Mouse (Mus musculus) neural tube, embryonic 11.5 days (tissue): Measurements from ENCODE around the gene Unc13a. TPM values are rescaled to one million over a fixed set of nuclear protein-coding genes. Genes with fewer than 3 reads are reported as not detected.

Experiments used
- ATAC-seq: fragments of 200-750 bp; cut with Nextera tagmentation; 2 replicates; pipeline ENCODE4 v1.8.0; 2017; ENCODE audit warnings: moderate number of reproducible peaks, mild to moderate bottlenecking, moderate TSS enrichment, moderate library complexity; ENCODE audit not compliant: insufficient read depth, low FRiP score, low TSS enrichment
- DNase-seq: peaks from one replicate; pipeline ENCODE4 v3.0.0-alpha.2; 2015; ENCODE audit warnings: low spot score
- H3K27ac ChIP-seq: fragments of 300-500 bp; sonication (generic); 2 replicates; pipeline ENCODE4 v1.5.1; 2014; ENCODE audit warnings: low read depth, mild to moderate bottlenecking, low read length
- H3K27me3 ChIP-seq: fragments of 300-500 bp; sonication (generic); 2 replicates; pipeline ENCODE4 v1.6.1; 2014; ENCODE audit warnings: mild to moderate bottlenecking, low read length, mixed read lengths; ENCODE audit not compliant: control insufficient read depth, insufficient read depth
- H3K36me3 ChIP-seq: fragments of 300-500 bp; sonication (generic); 2 replicates; pipeline ENCODE4 v1.6.1; 2014; ENCODE audit warnings: mild to moderate bottlenecking, low read length, moderate library complexity, mixed read lengths; ENCODE audit not compliant: control insufficient read depth, insufficient read depth
- H3K4me1 ChIP-seq: fragments of 300-500 bp; sonication (generic); 2 replicates; pipeline ENCODE4 v1.6.1; 2014; ENCODE audit warnings: low read length, mixed read lengths; ENCODE audit not compliant: control insufficient read depth, insufficient read depth
- H3K4me2 ChIP-seq: fragments of 300-500 bp; sonication (generic); 2 replicates; pipeline ENCODE4 v1.6.1; 2014; ENCODE audit warnings: low read depth, mild to moderate bottlenecking, moderate library complexity
- H3K4me3 ChIP-seq: fragments of 300-500 bp; sonication (generic); 2 replicates; pipeline ENCODE4 v1.5.1; 2014; ENCODE audit warnings: low read depth, low read length
- H3K9ac ChIP-seq: fragments of 300-500 bp; sonication (generic); 2 replicates; pipeline ENCODE4 v1.6.1; 2014; ENCODE audit warnings: mild to moderate bottlenecking, low read length
- H3K9me3 ChIP-seq: fragments of 300-500 bp; sonication (generic); 2 replicates; pipeline ENCODE4 v1.6.1; 2016; ENCODE audit warnings: low read length; ENCODE audit not compliant: control insufficient read depth
- WGBS: fragments of 180-500 bp; shearing (Covaris S2); extraction: QIAGEN DNeasy Blood & Tissue Kit; methylation state at CpG from one replicate; pipeline ENCODE4 v1.1.7; 2014; 5-methylcytosine and 5-hydroxymethylcytosine counted together
- polyA plus RNA-seq: library from polyadenylated mRNA; unstranded; fragments of >200 nt; fragmentation: Nextera tagmentation; extraction: Ambion mirVana; gene quantifications from 2 replicates; pipeline ENCODE4 v1.2.1, GENCODE M21; 2014

Gene Unc13a
- polyA plus RNA-seq, 1 experiment from 2014 or later, result 7.7 TPM

DNA sequence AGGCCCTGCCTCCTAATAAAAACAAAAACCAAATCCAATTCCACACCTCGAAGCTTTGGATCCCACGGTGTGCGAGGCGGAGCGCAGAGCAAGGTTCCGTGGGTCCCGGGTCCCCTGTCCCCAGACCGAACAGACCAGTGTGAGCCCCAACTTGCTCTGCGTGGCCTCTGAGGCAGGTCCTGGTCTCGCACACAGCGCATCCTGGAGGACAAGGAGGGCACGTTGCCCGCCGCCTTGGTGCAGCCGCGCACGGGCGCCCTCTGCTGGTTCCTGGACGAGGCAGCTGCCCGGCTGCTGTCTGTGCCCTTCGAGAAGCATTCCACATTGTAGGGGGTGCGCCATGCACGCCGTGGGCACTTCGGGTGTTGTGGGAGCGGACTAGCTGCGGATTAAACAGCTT is 75.7 kb downstream of the Unc13a start:
- H3K9ac ChIP-seq, result no peak overlapping the region
- H3K27me3 ChIP-seq, result no peaks in the 10 kb centered on the region
- 10% methylated on average over 27 of the region's 27 CpGs for WGBS
- H3K4me3 ChIP-seq, result no peak overlapping the region
- peaks cover 9% of the 10 kb centered on the region for H3K4me1 ChIP-seq
- H3K36me3 ChIP-seq, result no peaks in the 10 kb centered on the region
- DNase-seq, result peak; percentile 88
- no peaks in the 10 kb centered on the region for H3K9me3 ChIP-seq
- H3K27ac ChIP-seq, result no peak overlapping the region
- ATAC-seq, result peak; percentile 18; the same call in 1 of the 2 replicates
- H3K4me2 ChIP-seq, result no peak overlapping the region

DNA sequence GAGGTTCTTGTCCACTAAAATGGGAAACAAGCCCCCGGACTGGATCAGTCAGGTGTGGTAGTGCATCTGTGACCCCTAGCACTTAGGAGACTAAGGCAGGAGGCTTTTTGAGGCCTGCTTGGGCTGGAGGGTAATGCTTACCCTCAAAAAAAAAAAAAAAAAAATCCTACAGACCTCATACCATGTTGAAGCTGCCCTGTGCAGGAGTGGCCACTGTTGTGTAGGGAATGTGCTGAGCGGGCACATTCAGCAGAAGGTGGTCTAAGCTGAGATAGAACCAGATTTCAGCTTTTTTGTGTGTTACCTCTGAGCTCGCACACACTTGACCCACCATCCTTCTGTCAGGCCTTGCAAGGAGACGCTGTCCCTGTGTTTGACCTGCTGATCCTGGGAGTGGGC is 77.2 kb downstream of the Unc13a start:
- no peaks in the 10 kb centered on the region for H3K27me3 ChIP-seq

DNA sequence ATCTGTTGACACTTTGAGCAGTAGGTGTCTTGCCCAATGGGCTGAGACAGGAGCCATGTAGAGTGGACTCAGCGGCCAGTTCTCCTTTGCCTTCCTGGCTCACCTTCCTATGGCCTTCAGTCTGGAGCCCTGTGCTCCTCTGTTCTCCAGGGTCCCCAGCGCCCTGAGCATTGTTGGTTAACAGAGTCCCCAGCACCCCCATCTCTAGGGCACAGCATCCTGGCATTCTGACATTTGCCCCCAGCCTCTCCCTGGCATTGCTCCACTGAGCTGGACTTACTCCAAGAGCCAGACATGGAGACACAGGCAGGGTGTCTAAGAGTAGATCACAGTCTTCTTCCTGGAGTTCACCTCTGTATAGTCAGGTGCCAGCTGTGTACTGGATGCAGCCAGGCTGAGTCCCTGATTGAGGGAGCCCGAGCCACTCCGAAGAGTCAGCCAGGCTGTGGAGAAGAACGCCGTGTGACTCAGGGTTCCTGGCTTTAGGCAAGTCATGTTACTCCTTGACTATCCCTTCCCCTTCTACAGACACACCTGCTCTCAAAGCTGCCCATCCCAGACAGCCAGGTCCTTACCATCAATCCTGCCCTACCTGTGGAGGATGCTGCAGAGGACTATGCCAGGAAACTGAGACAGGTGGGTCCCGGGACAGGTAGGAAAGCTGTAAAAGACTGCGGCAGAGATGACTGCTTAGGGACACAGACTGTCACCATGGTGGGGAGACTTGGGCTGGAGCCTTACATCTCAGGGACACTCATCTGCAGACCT is 77.8 kb downstream of the Unc13a start:
- Histone ChIP-seq H3K4me2 (0 out of 2 replicates have a peak overlapping the region, but pooled peaks have one; percentile 2), H3K4me3 (no peak overlapping the region; the same call in 1 of the 2 replicates), H3K9ac (no peak overlapping the region), H3K4me1 (peaks cover 9% of the 10 kb centered on the region), H3K27ac (no peak overlapping the region), H3K36me3 (no peaks in the 10 kb centered on the region), H3K9me3 (no peaks in the 10 kb centered on the region), H3K27me3 (no peaks in the 10 kb centered on the region)
- 91% methylated on average over 8 of the region's 8 CpGs for WGBS
- ATAC-seq (no peak), DNase-seq (no peak)

More for the DNA sequence above, 77.2 kb downstream of the Unc13a start:
- Histone ChIP-seq H3K4me2 (no peak overlapping the region), H3K4me3 (no peak overlapping the region), H3K9ac (no peak overlapping the region), H3K4me1 (peaks cover 9% of the 10 kb centered on the region), H3K36me3 (no peaks in the 10 kb centered on the region), H3K9me3 (no peaks in the 10 kb centered on the region), H3K27ac (no peak overlapping the region)
- 92% methylated on average over 4 of the region's 4 CpGs for WGBS
- DNase-seq (no peak), ATAC-seq (no peak)

DNA sequence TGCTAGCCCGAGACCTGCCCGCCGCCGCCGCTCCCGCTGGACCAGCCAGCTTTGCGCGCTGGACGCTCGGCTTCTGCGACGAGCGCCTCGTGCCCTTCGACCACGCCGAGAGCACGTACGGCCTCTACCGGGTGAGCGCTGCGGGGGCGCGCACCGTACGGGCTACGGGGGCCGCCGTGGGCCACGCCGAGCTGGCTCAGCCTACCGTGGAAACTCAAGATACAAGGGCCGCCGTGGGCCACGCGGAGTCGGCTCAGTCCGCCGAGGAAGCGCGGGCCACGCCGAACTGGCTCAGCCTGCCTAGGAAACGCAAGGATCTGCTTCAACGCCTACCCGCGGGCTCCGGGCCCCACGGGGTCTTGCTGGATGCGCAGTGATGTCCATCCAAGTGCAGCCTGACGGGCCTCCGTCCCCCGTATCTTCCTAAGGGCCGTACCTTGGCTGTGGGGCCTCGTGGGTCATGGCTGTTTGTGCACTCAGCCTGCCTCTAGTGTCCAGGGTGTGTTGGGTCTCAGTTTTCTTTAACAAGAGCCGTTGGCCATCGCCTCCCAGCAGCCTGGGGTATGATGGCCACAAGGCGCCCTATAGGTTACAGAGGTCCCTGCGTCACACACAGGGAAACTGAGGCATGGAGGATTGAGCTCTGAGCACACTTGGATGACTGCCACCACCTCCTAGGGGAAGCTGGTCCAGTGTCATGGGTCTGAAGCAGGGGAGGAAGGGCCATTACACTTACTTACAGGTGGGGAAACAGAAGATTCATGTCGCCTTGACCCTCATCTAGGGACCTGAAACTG is 79.0 kb downstream of the Unc13a start:
- Histone ChIP-seq H3K36me3 (no peaks in the 10 kb centered on the region), H3K4me1 (peaks cover 9% of the 10 kb centered on the region), H3K4me2 (peak overlapping the region; percentile 87), H3K27me3 (no peaks in the 10 kb centered on the region), H3K9ac (peak overlapping the region; percentile 93), H3K9me3 (no peaks in the 10 kb centered on the region), H3K27ac (peak overlapping the region; percentile 96), H3K4me3 (peak overlapping the region; percentile 72)
- DNase-seq (no peak), ATAC-seq (peak; percentile 60)
- 5% methylated on average over 50 of the region's 60 CpGs for WGBS

DNA sequence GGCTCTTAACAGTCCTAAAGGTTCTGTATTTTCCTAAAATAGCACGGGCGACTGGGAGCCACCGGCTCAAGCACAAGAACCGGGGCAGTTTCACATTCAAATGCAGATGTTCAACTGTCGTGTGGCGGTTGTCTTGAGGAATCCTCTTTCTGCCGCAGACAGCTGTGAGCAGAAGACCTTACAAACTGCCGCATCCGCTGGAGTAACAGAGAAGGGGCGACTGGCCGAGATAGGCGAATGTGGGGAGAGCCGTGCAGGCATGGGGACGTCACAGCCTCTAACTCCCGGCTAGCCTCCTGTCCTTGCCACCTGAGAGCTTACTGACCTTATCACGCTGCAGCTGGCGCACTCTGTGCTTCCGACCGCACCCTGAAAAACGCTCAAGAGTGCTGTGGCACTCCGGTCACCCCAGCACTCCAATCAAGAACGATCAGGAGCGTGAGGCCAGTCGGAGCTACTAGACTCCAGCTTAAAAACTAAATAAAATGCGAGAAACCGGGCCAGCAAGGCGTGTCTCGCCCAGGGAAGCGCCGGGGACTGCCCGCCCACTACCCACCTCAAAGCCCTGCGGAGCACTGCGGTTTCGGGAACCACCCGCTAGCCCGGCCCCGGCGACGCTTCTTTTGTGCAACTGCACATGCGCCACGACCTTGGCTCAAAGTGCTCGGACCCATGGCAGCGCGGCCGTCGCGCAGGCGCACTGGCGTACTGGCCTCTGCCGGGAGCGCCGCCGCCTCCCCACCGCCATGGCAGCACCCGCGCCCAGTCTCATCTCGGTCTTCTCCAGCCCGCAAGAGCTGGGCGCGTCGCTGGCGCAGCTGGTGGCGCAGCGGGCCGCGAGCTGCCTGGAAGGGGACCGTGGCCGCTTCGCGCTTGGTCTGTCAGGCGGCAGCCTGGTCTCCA is 79.8 kb downstream of the Unc13a start, which contains the start of gene Pgls:
Gene Pgls, plus strand, starts transcription at position 706 of the 903 bp plus-strand sequence.
- H3K36me3 ChIP-seq, result no peaks in the 10 kb centered on the region
- peak within 1 kb of the TSS; percentile 87 for H3K4me2 ChIP-seq
- peak within 1 kb of the TSS; percentile 72 for H3K4me3 ChIP-seq
- peak within 1 kb of the TSS; percentile 93 for H3K9ac ChIP-seq
- H3K27me3 ChIP-seq, result no peaks in the 10 kb centered on the region
- under 1% methylated on average over 68 of the region's 71 CpGs for WGBS
- peak; percentile 97 for DNase-seq
- peak; percentile 83 for ATAC-seq
- H3K9me3 ChIP-seq, result no peaks in the 10 kb centered on the region
- peaks cover 9% of the 10 kb centered on the region for H3K4me1 ChIP-seq
- peak within 1 kb of the TSS; percentile 96 for H3K27ac ChIP-seq

DNA sequence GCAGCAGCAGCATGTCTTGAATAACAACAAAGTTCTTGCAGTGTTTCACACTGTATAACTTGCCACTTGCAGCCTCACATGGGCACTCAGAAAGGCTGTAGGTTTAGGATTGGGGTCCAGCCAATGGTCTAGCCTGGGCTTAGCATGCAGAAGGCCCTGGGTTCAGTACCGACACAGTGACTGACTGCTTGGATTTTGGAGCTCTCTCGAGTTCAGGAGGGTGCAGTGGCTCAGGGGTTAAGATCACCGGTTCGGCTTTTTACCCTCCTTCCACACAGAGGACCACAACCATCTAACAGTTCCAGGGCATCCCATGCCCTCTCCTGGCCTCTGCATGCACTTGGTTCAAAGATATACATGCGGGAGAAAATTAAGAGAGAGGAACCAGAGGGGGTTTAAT is 80.5 kb downstream of the Unc13a start:
- peak overlapping the region; percentile 96; the same call in 1 of the 2 replicates for H3K27ac ChIP-seq
- H3K4me2 ChIP-seq, result peak overlapping the region; percentile 87
- ATAC-seq (no peak), DNase-seq (no peak)
- no peaks in the 10 kb centered on the region for H3K27me3 ChIP-seq
- H3K9ac ChIP-seq, result peak overlapping the region; percentile 93
- H3K4me3 ChIP-seq, result peak overlapping the region; percentile 72
- no peaks in the 10 kb centered on the region for H3K9me3 ChIP-seq
- WGBS, result 30% methylated on average over 5 of the region's 5 CpGs
- peaks cover 9% of the 10 kb centered on the region for H3K4me1 ChIP-seq
- no peaks in the 10 kb centered on the region for H3K36me3 ChIP-seq

DNA sequence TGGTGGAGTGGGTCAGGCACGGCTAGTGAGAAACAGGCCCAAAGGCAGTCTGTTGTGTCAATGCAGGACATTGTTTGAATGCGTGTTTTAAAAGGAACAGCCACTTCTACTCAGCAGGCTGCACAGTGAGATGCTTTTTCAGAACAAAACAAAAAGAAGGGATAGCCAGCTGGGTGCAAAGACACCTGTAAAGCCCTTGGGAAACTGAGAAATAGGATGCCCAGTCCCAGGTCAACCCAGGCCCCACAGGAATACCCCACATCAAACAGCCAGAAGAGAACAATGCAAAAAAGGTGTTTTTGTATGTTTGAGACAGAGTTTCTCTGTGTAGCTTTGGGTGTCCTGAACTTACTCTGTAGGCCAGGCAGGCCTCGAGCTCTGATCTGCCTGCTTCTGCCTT is 82.8 kb downstream of the Unc13a start:
- Histone ChIP-seq H3K4me2 (no peak overlapping the region), H3K9me3 (no peaks in the 10 kb centered on the region), H3K4me1 (peaks cover 9% of the 10 kb centered on the region), H3K27me3 (no peaks in the 10 kb centered on the region), H3K27ac (no peak overlapping the region), H3K9ac (no peak overlapping the region), H3K36me3 (no peaks in the 10 kb centered on the region), H3K4me3 (no peak overlapping the region)
- DNase-seq (no peak), ATAC-seq (no peak)
- WGBS, result 76% methylated on average over 3 of the region's 3 CpGs

DNA sequence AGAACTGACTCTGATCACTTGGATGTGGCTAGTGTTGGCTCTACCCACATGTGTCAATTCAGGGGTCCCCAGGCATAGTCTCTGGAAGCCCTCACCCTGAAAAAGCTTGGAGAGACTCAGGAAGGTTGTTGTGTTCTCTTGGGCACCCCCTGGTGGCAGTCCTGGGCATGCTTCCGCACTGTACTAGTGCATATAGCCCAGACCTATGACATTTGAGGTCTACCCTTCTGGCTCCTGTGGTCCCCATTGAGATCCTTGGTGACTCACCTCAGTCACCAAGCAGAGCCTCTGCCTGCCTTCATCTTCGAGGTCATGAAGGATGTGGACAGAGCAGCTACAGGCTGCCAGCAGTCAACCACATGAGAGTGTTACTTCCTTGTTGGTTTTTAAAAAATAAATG is 84.7 kb downstream of the Unc13a start:
- Histone ChIP-seq H3K9ac (no peak overlapping the region), H3K27ac (no peak overlapping the region), H3K27me3 (no peaks in the 10 kb centered on the region), H3K9me3 (no peaks in the 10 kb centered on the region), H3K36me3 (no peaks in the 10 kb centered on the region), H3K4me3 (no peak overlapping the region), H3K4me2 (no peak overlapping the region), H3K4me1 (peaks cover 3% of the 10 kb centered on the region; the same call in 1 of the 2 replicates)
- 75% methylated on average over 2 of the region's 2 CpGs for WGBS
- DNase-seq (peak; percentile 37), ATAC-seq (no peak)
